Mouse (Mus musculus) Patski (cell line): ENCODE measurements around the gene Olfr202. TPM values are rescaled to one million over a fixed set of nuclear protein-coding genes. Genes with fewer than 3 reads are reported as not detected.
"Not testable (repeated sequence)": the region's sequence is repeated elsewhere in the genome, so short reads cannot be mapped to it uniquely, and the experiment has no call there.

Experiments
- ATAC-seq: fragments of 100-300 bp; one replicate; pipeline ENCODE4 v1.8.0; 2021
- CTCF ChIA-PET: fragments of 350-600 bp; sonication (Branson Sonifier 250); formaldehyde crosslinking; loops from one replicate; lab custom pipeline; 2022; ENCODE audit warnings: inconsistent platforms; lab: Charles Lee
- POLR2A ChIA-PET: fragments of 350-600 bp; sonication (Branson Sonifier 250); formaldehyde crosslinking; loops from one replicate; lab custom pipeline; 2022; ENCODE audit warnings: antibody characterized with exemption, inconsistent platforms; lab: Charles Lee
- DNase-seq: peaks from one replicate; pipeline ENCODE4 v3.0.0-alpha.2; 2011; ENCODE audit warnings: low read depth, low spot score
- H3K27me3 ChIP-seq: fragments of 371-371 bp; one replicate; pipeline ENCODE4 v1.5.1; 2021
- CTCF ChIP-seq: fragments of 100-300 bp; IDR thresholded peaks from one replicate; pipeline ENCODE4 v1.5.1; 2021
- in situ Hi-C: fragments of 300-500 bp; cut with MboI; formaldehyde crosslinking; loops from 3 replicates; pipeline ENCODE4 v1.11.1; 2018; ENCODE audit warnings: low pct_unique_long_range_greater_than_20kb, mixed read lengths
- polyA plus RNA-seq: library from polyadenylated mRNA; unstranded; gene quantifications from one replicate; pipeline ENCODE4 v1.2.3, GENCODE M21; 2021

Olfr202 gene
- not detected for polyA plus RNA-seq

DNA sequence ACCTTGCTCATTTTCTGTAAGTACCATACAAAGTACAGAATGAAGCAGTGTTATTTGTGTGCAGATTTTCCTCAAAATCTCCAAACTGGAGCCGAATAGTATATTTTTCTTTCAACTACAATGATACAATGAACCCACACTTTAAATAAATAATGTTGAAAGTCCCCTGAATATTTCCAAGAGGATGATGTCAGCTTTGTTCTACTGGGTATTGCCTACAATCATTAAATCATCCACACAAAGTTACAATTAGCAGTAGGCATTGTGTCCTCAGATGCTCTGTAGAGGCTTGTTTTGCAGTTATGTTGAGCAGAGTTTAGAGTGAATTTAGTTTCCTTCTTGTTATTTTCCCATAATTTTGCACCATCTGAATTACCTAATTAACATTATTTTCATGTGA lies at the start of gene Olfr202:
Gene Olfr202, minus strand, starts transcription at position 101 of the 400 bp plus-strand sequence.
- H3K27me3 ChIP-seq = no peaks in the 10 kb centered on the region
- ATAC-seq = no peak
- no peak for TF ChIP-seq CTCF
- no peak for DNase-seq
- CTCF ChIA-PET = no interaction called here
- POLR2A ChIA-PET = no interaction called here
- in situ Hi-C loops = no loop called here

DNA sequence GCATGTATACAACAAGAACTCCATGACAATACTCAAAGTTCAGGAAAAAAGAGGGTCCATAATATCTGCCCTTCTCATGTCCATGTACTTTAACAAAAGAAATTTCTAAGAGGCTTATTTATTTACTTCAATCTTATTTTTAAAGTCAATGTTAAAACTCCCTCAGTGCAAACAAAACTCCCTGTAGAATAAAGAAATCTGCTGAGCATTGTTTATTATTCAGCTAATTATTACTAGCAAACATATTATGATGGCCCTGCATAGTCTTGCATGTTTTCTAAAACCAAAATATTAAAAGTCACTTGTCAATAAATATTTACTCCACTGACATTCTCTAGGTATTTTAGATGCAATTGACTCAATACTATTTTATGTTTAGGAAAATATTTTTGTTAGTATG lies 44.4 kb upstream of the Olfr202 start, which contains the start of gene Olfr205:
Gene Olfr205, minus strand, starts transcription at position 101 of the 400 bp plus-strand sequence.
- DNase-seq (no peak), ATAC-seq (no peak)
- no peak for TF ChIP-seq CTCF
- POLR2A ChIA-PET = no interaction called here
- no peaks in the 10 kb centered on the region for H3K27me3 ChIP-seq
- in situ Hi-C loops = no loop called here
- CTCF ChIA-PET = no interaction called here

DNA sequence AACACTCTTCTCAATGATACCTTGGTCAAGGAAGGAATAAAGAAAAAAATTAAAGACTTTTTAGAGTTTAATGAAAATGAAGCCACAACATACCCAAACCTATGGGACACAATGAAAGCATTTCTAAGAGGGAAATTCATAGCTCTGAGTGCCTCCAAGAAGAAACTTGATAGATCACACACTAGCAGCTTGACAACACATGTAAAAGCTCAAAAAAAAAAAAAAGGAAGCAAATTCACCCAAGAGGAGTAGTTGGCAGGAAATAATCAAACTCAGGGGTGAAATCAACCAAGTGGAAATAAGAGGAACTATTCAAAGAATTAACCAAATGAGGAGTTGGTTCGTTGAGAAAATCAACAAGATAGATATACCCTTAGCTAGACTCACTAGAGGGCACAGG lies 36.7 kb upstream of the Olfr202 start:
- in situ Hi-C loops, ATAC-seq: not testable (repeated sequence)

DNA sequence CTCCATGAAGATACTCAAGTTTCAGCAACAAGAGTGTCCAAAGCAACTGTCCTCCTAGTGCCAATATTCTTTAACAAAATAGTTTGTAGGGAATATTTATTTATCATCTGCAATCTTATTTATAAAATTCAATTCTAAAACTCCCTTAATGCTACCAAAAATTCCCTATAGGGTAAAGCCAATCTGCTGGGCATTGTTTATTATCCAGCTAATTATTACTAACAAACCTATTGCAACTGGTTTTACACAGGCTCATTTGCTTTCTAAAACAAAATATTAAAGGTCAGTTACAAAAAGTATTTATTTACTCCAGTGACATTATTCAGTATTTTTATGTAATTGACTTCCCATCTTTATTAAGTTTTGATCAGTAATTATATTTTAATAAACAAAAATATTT lies 31.6 kb upstream of the Olfr202 start, which contains the start of gene Olfr204:
Gene Olfr204, minus strand, starts transcription at position 101 of the 400 bp plus-strand sequence.
- ChIA-PET CTCF (no interaction called here), POLR2A (no interaction called here)
- DNase-seq = no peak
- in situ Hi-C loops = no loop called here
- TF ChIP-seq CTCF = no peak
- H3K27me3 ChIP-seq = no peaks in the 10 kb centered on the region
- ATAC-seq = no peak

More for the DNA sequence above, 36.7 kb upstream of the Olfr202 start:
- POLR2A ChIA-PET, CTCF ChIA-PET, H3K27me3 ChIP-seq, DNase-seq: not testable (repeated sequence)

DNA sequence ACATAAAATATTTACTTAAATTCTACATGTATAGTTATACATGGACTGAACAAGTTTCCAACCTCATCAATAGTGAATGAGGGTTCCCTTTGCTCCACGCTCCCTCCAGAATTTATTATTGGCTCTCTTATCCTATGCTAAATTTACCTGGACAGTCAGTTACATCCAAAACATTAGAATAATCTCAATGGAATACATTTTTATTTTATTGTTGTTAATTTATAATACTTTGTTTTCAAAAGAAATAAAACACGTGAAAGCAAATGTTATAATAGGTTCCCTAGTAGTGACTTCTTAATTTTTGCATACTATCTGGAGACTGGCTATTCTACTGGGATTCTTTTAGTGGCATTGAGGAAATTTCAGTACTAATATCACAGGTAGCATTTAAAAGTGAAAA lies 12.0 kb upstream of the Olfr202 start, which contains the start of gene Olfr203:
Gene Olfr203, plus strand, starts transcription at position 301 of the 400 bp plus-strand sequence.
- POLR2A ChIA-PET = no interaction called here
- DNase-seq (no peak), ATAC-seq (no peak)
- no peaks in the 10 kb centered on the region for H3K27me3 ChIP-seq
- no peak for TF ChIP-seq CTCF
- CTCF ChIA-PET = no interaction called here
- in situ Hi-C loops = no loop called here

DNA sequence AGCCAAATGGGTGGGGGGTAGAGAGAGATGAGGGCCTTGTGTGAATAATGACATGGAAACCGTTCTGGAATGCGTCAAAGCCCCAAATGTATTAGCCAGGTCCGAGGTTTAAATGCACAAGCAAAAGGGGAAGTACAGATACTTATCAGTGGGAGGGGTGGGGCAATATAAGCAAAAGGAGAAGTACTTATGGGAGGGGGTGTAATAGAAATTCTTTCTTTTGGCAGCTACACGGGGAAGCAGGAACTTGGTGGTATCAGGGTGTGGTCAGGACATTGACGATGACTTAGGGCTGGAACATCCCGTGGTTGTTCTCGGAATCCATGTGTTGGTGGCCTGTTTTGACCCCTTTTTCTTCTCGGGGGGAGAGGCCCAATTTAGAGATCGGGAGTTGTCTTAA lies 983 bp upstream of the Olfr202 start:
- DNase-seq, POLR2A ChIA-PET, CTCF ChIA-PET, H3K27me3 ChIP-seq, in situ Hi-C loops, ATAC-seq: not testable (repeated sequence)

DNA sequence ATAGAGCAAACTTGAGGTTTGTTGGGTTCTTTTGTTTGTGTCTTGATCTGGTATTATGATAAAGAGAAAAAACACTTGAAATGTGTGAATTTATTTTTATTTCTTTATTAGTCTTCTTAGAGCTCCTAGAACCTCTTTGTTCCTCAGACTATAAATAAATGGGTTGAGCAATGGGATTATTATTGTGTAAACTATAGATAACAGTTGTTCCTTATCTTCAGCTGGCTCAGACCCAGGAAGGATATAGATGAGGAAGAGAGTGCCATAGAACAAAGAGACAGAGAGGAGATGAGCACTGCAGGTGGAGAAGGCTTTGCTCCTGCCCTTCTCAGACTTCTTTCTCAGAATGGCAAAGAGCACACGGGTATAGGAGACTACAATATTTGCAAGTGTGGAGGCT lies 3.1 kb downstream of the Olfr202 start:
- no peak for ATAC-seq
- no peak for TF ChIP-seq CTCF
- POLR2A ChIA-PET = no interaction called here
- no peak for DNase-seq
- H3K27me3 ChIP-seq = no peaks in the 10 kb centered on the region
- in situ Hi-C loops = no loop called here
- CTCF ChIA-PET = no interaction called here

DNA sequence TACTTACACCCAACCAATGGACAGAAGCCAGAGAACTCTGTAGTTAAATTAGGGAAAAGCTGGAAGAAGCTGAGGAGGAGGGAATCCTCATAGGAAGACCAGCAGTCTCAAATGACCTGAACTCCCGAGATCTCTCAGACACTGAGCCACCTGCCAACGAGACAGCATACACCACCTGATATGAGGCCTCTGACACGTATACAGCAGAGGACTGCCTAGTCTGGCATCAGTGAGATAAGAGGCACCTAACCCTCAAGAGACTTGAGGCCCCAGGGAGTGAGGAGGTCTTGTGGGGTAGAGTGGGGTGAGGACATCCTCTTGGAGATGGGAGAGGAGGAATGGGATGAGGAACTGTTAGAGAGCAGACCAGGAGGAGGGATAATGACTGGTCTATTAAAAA lies 6.1 kb downstream of the Olfr202 start:
- ATAC-seq (no peak), DNase-seq (no peak)
- no peak for TF ChIP-seq CTCF
- CTCF ChIA-PET = no interaction called here
- no peaks in the 10 kb centered on the region for H3K27me3 ChIP-seq
- POLR2A ChIA-PET = no interaction called here
- in situ Hi-C loops = no loop called here

DNA sequence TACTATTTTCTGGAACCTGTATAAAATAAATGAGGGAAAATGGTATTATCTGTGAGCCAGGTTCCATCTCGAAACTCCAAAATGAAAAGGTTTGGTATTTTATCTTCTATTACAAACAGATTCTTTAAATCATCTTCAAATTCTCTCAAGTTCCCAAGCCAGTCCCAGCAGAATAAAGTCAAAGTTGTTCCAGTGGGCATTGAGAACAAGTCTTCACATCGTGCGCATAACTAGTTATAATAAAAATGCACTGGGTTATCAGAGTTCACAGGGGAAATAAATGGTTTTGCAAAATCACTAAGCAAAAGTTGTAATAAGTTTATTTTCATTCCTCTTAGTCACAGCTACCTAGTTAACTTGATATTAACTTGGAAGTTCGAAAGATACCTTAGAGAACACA lies 14.1 kb downstream of the Olfr202 start, which contains the start of gene Olfr201:
Gene Olfr201, minus strand, starts transcription at position 101 of the 400 bp plus-strand sequence.
- in situ Hi-C loops, ATAC-seq, POLR2A ChIA-PET, CTCF ChIA-PET, DNase-seq, H3K27me3 ChIP-seq: not testable (repeated sequence)

DNA sequence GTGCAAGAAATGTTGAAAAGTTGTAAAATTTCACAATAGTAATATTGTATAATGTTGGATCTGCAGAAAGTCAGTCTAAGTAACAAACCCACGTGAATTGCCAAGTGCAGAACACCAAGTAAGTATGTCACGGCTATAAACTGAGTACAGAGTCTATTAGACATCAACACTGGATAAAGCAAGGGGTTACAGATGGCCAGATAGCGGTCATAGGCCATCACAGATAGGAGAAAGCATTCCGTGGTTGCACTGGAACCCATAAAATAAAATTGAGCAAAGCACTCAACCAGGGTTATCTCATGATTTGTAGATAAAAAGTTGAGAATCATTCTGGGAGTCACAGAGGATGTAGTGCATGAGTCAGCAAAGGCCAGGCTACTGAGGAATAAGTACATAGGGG lies 17.5 kb downstream of the Olfr202 start:
- POLR2A ChIA-PET, in situ Hi-C loops, H3K27me3 ChIP-seq, CTCF ChIA-PET, DNase-seq, ATAC-seq: not testable (repeated sequence)

DNA sequence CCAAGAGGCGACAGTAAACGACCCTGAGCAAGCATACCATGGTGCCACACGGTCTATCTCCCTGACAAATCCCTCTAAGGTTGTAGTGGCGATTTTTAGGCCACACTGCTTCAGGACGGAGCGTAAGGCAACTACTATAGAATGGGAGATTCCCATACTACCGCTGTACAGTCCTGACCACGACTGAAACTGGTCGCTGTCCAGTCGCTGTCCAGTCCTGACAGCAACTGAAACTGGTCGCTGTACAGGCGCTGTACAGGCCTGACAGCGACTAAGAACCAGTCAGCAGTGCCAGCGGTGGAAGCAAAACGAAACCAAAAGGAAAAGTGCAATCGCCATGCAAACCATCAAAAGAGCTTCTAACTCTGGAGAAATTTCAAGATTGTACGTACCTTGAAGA lies 36.9 kb downstream of the Olfr202 start:
- in situ Hi-C loops = no loop called here

More for the DNA sequence above, 36.9 kb downstream of the Olfr202 start:
- POLR2A ChIA-PET = no interaction called here
- no peak for ATAC-seq
- no peaks in the 10 kb centered on the region for H3K27me3 ChIP-seq
- no peak for DNase-seq
- no peak for TF ChIP-seq CTCF
- CTCF ChIA-PET = no interaction called here

Other genes starting within 250 kb of the Olfr202 start
- not detected for gene Olfr187, start 247.0 kb downstream of the Olfr202 start, polyA plus RNA-seq
- gene Olfr190, start 208.8 kb downstream of the Olfr202 start, polyA plus RNA-seq = not detected
- not detected for gene Olfr191, start 197.0 kb downstream of the Olfr202 start, polyA plus RNA-seq
- not detected for gene Olfr193, start 174.9 kb downstream of the Olfr202 start, polyA plus RNA-seq
- gene Olfr194, start 165.7 kb downstream of the Olfr202 start, polyA plus RNA-seq = not detected
- gene Olfr195, start 139.7 kb downstream of the Olfr202 start, polyA plus RNA-seq = not detected
- gene Olfr196, start 116.3 kb downstream of the Olfr202 start, polyA plus RNA-seq = not detected
- not detected for gene Olfr198, start 83.3 kb downstream of the Olfr202 start, polyA plus RNA-seq
- gene Olfr199, start 67.0 kb downstream of the Olfr202 start, polyA plus RNA-seq = not detected
- gene Olfr201, start 14.2 kb downstream of the Olfr202 start, polyA plus RNA-seq = not detected
- not detected for gene Olfr203, start 12.1 kb upstream of the Olfr202 start, polyA plus RNA-seq
- not detected for gene Olfr204, start 31.5 kb upstream of the Olfr202 start, polyA plus RNA-seq
- gene Olfr205, start 44.3 kb upstream of the Olfr202 start, polyA plus RNA-seq = not detected
- not detected for gene Olfr206, start 62.5 kb upstream of the Olfr202 start, polyA plus RNA-seq
- 0.09 TPM for gene Olfr209, start 77.2 kb upstream of the Olfr202 start, polyA plus RNA-seq
- not detected for gene Gabrr3, start 120.5 kb upstream of the Olfr202 start, polyA plus RNA-seq
- 24.6 TPM for gene Riox2, start 185.0 kb upstream of the Olfr202 start, polyA plus RNA-seq